Mouse (Mus musculus) hindbrain, embryonic 15.5 days (tissue): ENCODE data around the gene Lrp6. TPM values are rescaled to one million over a fixed set of nuclear protein-coding genes. Genes with fewer than 3 reads are reported as not detected.

ENCODE experiments used
- ATAC-seq: fragments of 200-750 bp; cut with Nextera tagmentation; 2 replicates; pipeline ENCODE4 v1.8.0; 2017; ENCODE audit warnings: low read depth, moderate number of reproducible peaks, moderate TSS enrichment; ENCODE audit not compliant: low FRiP score
- H3K27ac ChIP-seq: fragments of 300-500 bp; sonication (generic); replicated peaks from 2 replicates; pipeline ENCODE4 v1.5.1; 2015; ENCODE audit warnings: mild to moderate bottlenecking, inconsistent platforms
- H3K27me3 ChIP-seq: fragments of 300-500 bp; sonication (generic); 2 replicates; pipeline ENCODE4 v1.6.1; 2015; ENCODE audit warnings: control low read depth, inconsistent platforms
- H3K36me3 ChIP-seq: fragments of 300-500 bp; sonication (generic); 2 replicates; pipeline ENCODE4 v1.6.1; 2015; ENCODE audit warnings: control low read depth, inconsistent platforms
- H3K4me1 ChIP-seq: fragments of 300-500 bp; sonication (generic); replicated peaks from 2 replicates; pipeline ENCODE4 v1.6.1; 2015; ENCODE audit warnings: control low read depth, inconsistent platforms
- H3K4me2 ChIP-seq: fragments of 300-500 bp; sonication (generic); 2 replicates; pipeline ENCODE4 v1.6.1; 2015; ENCODE audit warnings: moderate library complexity, mild to moderate bottlenecking, inconsistent platforms
- H3K4me3 ChIP-seq: fragments of 300-500 bp; sonication (generic); 2 replicates; pipeline ENCODE4 v1.5.1; 2015; ENCODE audit warnings: mild to moderate bottlenecking, inconsistent platforms
- H3K9ac ChIP-seq: fragments of 300-500 bp; sonication (generic); 2 replicates; pipeline ENCODE4 v1.6.1; 2015; ENCODE audit warnings: inconsistent platforms
- H3K9me3 ChIP-seq: fragments of 300-500 bp; sonication (generic); 2 replicates; pipeline ENCODE4 v1.6.1; 2016; ENCODE audit warnings: control low read depth, inconsistent platforms
- WGBS: fragments of 180-500 bp; shearing (Covaris S2); methylation state at CpG from one replicate; pipeline ENCODE4 v1.1.7; 2015; 5-methylcytosine and 5-hydroxymethylcytosine counted together
- polyA plus RNA-seq: library from polyadenylated mRNA; unstranded; fragments of >200 nt; fragmentation: Nextera tagmentation; extraction: Ambion mirVana; gene quantifications from 2 replicates; pipeline ENCODE4 v1.2.1, GENCODE M21; 2015

The Lrp6 gene
- polyA plus RNA-seq, 1 experiment from 2014 or later: 16.4 TPM

GRCm38 (mm10) chr6:134543607-134544006, 23.2 kb downstream of the Lrp6 start:
- ATAC-seq: no peak
- Histone ChIP-seq H3K4me1 (peaks cover 24% of the 10 kb centered on the region), H3K9me3 (no peaks in the 10 kb centered on the region), H3K4me2 (no peak overlapping the region), H3K4me3 (no peak overlapping the region), H3K9ac (no peak overlapping the region), H3K27me3 (no peaks in the 10 kb centered on the region), H3K27ac (no peak overlapping the region), H3K36me3 (no peaks in the 10 kb centered on the region)

- Histone ChIP-seq H3K4me1 (peaks cover 24% of the 10 kb centered on the region), H3K4me3 (no peak overlapping the region), H3K9ac (no peak overlapping the region), H3K27me3 (no peaks in the 10 kb centered on the region), H3K36me3 (no peaks in the 10 kb centered on the region), H3K27ac (no peak overlapping the region), H3K9me3 (no peaks in the 10 kb centered on the region), H3K4me2 (no peak overlapping the region)
- WGBS: 93% methylated on average over 2 of the region's 2 CpGs
- no peak for ATAC-seq
Measured at GRCm38 (mm10) chr6:134542374-134542773, 24.4 kb downstream of the Lrp6 start.

GRCm38 (mm10) chr6:134540161-134540560, 26.6 kb downstream of the Lrp6 start:
- ATAC-seq: no peak
- H3K9me3 ChIP-seq: no peaks in the 10 kb centered on the region
- 76% methylated on average over 6 of the region's 6 CpGs for WGBS

GRCm38 (mm10) chr6:134539459-134539858, 27.3 kb downstream of the Lrp6 start:
- no peak for ATAC-seq
- Histone ChIP-seq H3K9me3 (no peaks in the 10 kb centered on the region), H3K27ac (no peak overlapping the region), H3K9ac (no peak overlapping the region), H3K27me3 (no peaks in the 10 kb centered on the region), H3K4me3 (no peak overlapping the region), H3K36me3 (no peaks in the 10 kb centered on the region), H3K4me2 (no peak overlapping the region), H3K4me1 (peaks cover 14% of the 10 kb centered on the region)
- 91% methylated on average over 3 of the region's 3 CpGs for WGBS

More at GRCm38 (mm10) chr6:134540161-134540560, 26.6 kb downstream of the Lrp6 start:
- H3K9ac ChIP-seq: no peak overlapping the region
- H3K36me3 ChIP-seq: no peaks in the 10 kb centered on the region
- no peaks in the 10 kb centered on the region for H3K27me3 ChIP-seq
- H3K4me3 ChIP-seq: no peak overlapping the region
- peaks cover 15% of the 10 kb centered on the region for H3K4me1 ChIP-seq
- H3K4me2 ChIP-seq: no peak overlapping the region
- H3K27ac ChIP-seq: no peak overlapping the region

GRCm38 (mm10) chr6:134538805-134539204, 28.0 kb downstream of the Lrp6 start:
- no peak for ATAC-seq

GRCm38 (mm10) chr6:134537461-134538117, 29.2 kb downstream of the Lrp6 start:
- peak; percentile 67; the same call in 1 of the 2 replicates for ATAC-seq
- H3K4me2 ChIP-seq: no peak overlapping the region
- 45% methylated on average over 10 of the region's 10 CpGs for WGBS

More at GRCm38 (mm10) chr6:134538805-134539204, 28.0 kb downstream of the Lrp6 start:
- no peaks in the 10 kb centered on the region for H3K9me3 ChIP-seq
- H3K36me3 ChIP-seq: no peaks in the 10 kb centered on the region
- whole genome bisulfite sequencing: 87% methylated on average over 4 of the region's 4 CpGs
- H3K4me2 ChIP-seq: no peak overlapping the region
- no peak overlapping the region for H3K9ac ChIP-seq
- no peak overlapping the region for H3K27ac ChIP-seq
- peaks cover 9% of the 10 kb centered on the region for H3K4me1 ChIP-seq
- no peaks in the 10 kb centered on the region for H3K27me3 ChIP-seq
- no peak overlapping the region for H3K4me3 ChIP-seq

GRCm38 (mm10) chr6:134535169-134535568, 31.6 kb downstream of the Lrp6 start:
- Histone ChIP-seq H3K4me3 (no peak overlapping the region), H3K4me1 (peaks cover 3% of the 10 kb centered on the region), H3K4me2 (no peak overlapping the region)

More at GRCm38 (mm10) chr6:134537461-134538117, 29.2 kb downstream of the Lrp6 start:
- H3K27me3 ChIP-seq: no peaks in the 10 kb centered on the region
- H3K4me3 ChIP-seq: no peak overlapping the region
- no peak overlapping the region for H3K27ac ChIP-seq
- peaks cover 3% of the 10 kb centered on the region; the same call in 1 of the 2 replicates for H3K4me1 ChIP-seq
- H3K9ac ChIP-seq: no peak overlapping the region
- H3K36me3 ChIP-seq: no peaks in the 10 kb centered on the region
- H3K9me3 ChIP-seq: no peaks in the 10 kb centered on the region

GRCm38 (mm10) chr6:134533021-134533420, 33.7 kb downstream of the Lrp6 start:
- 79% methylated on average over 3 of the region's 3 CpGs for WGBS
- no peak overlapping the region for H3K4me3 ChIP-seq
- ATAC-seq: no peak

More at GRCm38 (mm10) chr6:134535169-134535568, 31.6 kb downstream of the Lrp6 start:
- H3K9me3 ChIP-seq: no peaks in the 10 kb centered on the region
- no peak overlapping the region for H3K9ac ChIP-seq
- H3K27ac ChIP-seq: no peak overlapping the region; the same call in 1 of the 2 replicates
- no peaks in the 10 kb centered on the region for H3K27me3 ChIP-seq
- ATAC-seq: no peak
- WGBS: 56% methylated on average over 7 of the region's 7 CpGs
- H3K36me3 ChIP-seq: no peaks in the 10 kb centered on the region

GRCm38 (mm10) chr6:134531950-134532349, 34.8 kb downstream of the Lrp6 start:
- WGBS: 69% methylated on average over 1 of the region's 1 CpGs
- Histone ChIP-seq H3K4me1 (peaks cover 16% of the 10 kb centered on the region), H3K4me3 (no peak overlapping the region), H3K4me2 (no peak overlapping the region), H3K36me3 (no peaks in the 10 kb centered on the region), H3K27me3 (no peaks in the 10 kb centered on the region), H3K9ac (no peak overlapping the region), H3K9me3 (no peaks in the 10 kb centered on the region), H3K27ac (no peak overlapping the region)
- no peak for ATAC-seq

More at GRCm38 (mm10) chr6:134533021-134533420, 33.7 kb downstream of the Lrp6 start:
- peaks cover 5% of the 10 kb centered on the region for H3K4me1 ChIP-seq
- H3K27me3 ChIP-seq: no peaks in the 10 kb centered on the region
- no peaks in the 10 kb centered on the region for H3K36me3 ChIP-seq
- H3K9me3 ChIP-seq: no peaks in the 10 kb centered on the region
- no peak overlapping the region for H3K9ac ChIP-seq
- no peak overlapping the region for H3K4me2 ChIP-seq
- H3K27ac ChIP-seq: no peak overlapping the region

GRCm38 (mm10) chr6:134529340-134529739, 37.4 kb downstream of the Lrp6 start:
- ATAC-seq: no peak
- 94% methylated on average over 4 of the region's 4 CpGs for whole genome bisulfite sequencing
- Histone ChIP-seq H3K9me3 (no peaks in the 10 kb centered on the region), H3K9ac (no peak overlapping the region), H3K4me3 (no peak overlapping the region), H3K4me2 (no peak overlapping the region), H3K27ac (no peak overlapping the region), H3K27me3 (no peaks in the 10 kb centered on the region), H3K36me3 (no peaks in the 10 kb centered on the region), H3K4me1 (peaks cover 17% of the 10 kb centered on the region)

- Histone ChIP-seq H3K27me3 (no peaks in the 10 kb centered on the region), H3K36me3 (no peaks in the 10 kb centered on the region), H3K4me1 (peaks cover 17% of the 10 kb centered on the region), H3K9ac (no peak overlapping the region), H3K27ac (no peak overlapping the region), H3K4me2 (no peak overlapping the region), H3K4me3 (no peak overlapping the region), H3K9me3 (no peaks in the 10 kb centered on the region)
- ATAC-seq: no peak
- WGBS: 97% methylated on average over 7 of the region's 7 CpGs
Measured at GRCm38 (mm10) chr6:134528396-134528795, 38.4 kb downstream of the Lrp6 start.

GRCm38 (mm10) chr6:134527596-134528128, 39.1 kb downstream of the Lrp6 start:
- ATAC-seq: no peak
- 48% methylated on average over 6 of the region's 6 CpGs for WGBS
- H3K9me3 ChIP-seq: no peaks in the 10 kb centered on the region
- no peak overlapping the region for H3K4me2 ChIP-seq
- no peaks in the 10 kb centered on the region for H3K27me3 ChIP-seq
- H3K36me3 ChIP-seq: no peaks in the 10 kb centered on the region
- H3K4me1 ChIP-seq: peaks cover 17% of the 10 kb centered on the region
- no peak overlapping the region for H3K9ac ChIP-seq
- H3K4me3 ChIP-seq: no peak overlapping the region
- peak overlapping the region; percentile 61 for H3K27ac ChIP-seq
